Mouse (Mus musculus) cerebellum, postnatal 4 days (tissue): ENCODE measurements around the gene Fbxw8.

Experiments used
- DNase-seq, 2 experiments: peaks; one replicate each; pipeline ENCODE4 v3.0.0; 2022; ENCODE audit warnings: low spot score in 2 of 2, mixed read lengths in 1 of 2

Fbxw8 gene

GRCm38 (mm10) chr5:118023053-118023452 is 132.2 kb downstream of the Fbxw8 start:
- DNase-seq, result no peak

GRCm38 (mm10) chr5:118019905-118020304 is 135.4 kb downstream of the Fbxw8 start:
- DNase-seq, result no peak

GRCm38 (mm10) chr5:118017527-118017926 is 137.7 kb downstream of the Fbxw8 start:
- DNase-seq, result no peak

- no peak for DNase-seq
Measured at GRCm38 (mm10) chr5:118015669-118016068, 139.6 kb downstream of the Fbxw8 start.

- DNase-seq, result peak in 1 of 2 experiments; percentile 71
Measured at GRCm38 (mm10) chr5:118015028-118015427, 140.2 kb downstream of the Fbxw8 start.
